Mouse (Mus musculus): ENCODE data around the gene Nat8. TPM values are rescaled to one million over a fixed set of nuclear protein-coding genes. Genes with fewer than 3 reads are reported as not detected.

Gene Nat8
- polyA plus RNA-seq, 2 experiments: 0.10 TPM; not detected in 1

GRCm38 (mm10) chr6:85829462-85829861, 2.4 kb downstream of the Nat8 start:
- Histone ChIP-seq H3K4me1 (ENCODE audit: control insufficient read depth, insufficient read depth, low read length) (no peaks in the 10 kb centered on the region), H3K27me3 (ENCODE audit: control insufficient read depth, insufficient read depth, low read length) (no peaks in the 10 kb centered on the region), H3K4me3 (replicated peaks; ENCODE audit: low read length) (no peak overlapping the region), H3K9ac (ENCODE audit: low read depth, low read length, severe bottlenecking) (no peak overlapping the region), H3K4me2 (replicated peaks; ENCODE audit: low read depth, low read length, severe bottlenecking) (no peak overlapping the region), H3K36me3 (ENCODE audit: control insufficient read depth, insufficient read depth, low read length) (no peaks in the 10 kb centered on the region), H3K27ac (replicated peaks; ENCODE audit: low read depth, low read length) (no peak overlapping the region), H3K9me3 (ENCODE audit: control insufficient read depth, low read length) (no peaks in the 10 kb centered on the region)
- no peak for TF ChIP-seq POLR2A (IDR thresholded peaks at IDR 0.05; ENCODE audit: borderline replicate concordance, extremely low read depth, insufficient read depth, insufficient read length)
- 32% methylated on average over 1 of the region's 1 CpGs for WGBS
- ATAC-seq (ENCODE audit: low FRiP score, low read depth): no peak
- DNase-seq (ENCODE audit: low spot score): no peak

- H3K4me2 ChIP-seq (replicated peaks; ENCODE audit: low read depth, low read length, severe bottlenecking): no peak overlapping the region
- no peaks in the 10 kb centered on the region for H3K9me3 ChIP-seq (ENCODE audit: control insufficient read depth, low read length)
- H3K9ac ChIP-seq (ENCODE audit: low read depth, low read length, severe bottlenecking): no peak overlapping the region
- DNase-seq (ENCODE audit: low spot score): no peak
- no peak for ATAC-seq (ENCODE audit: low FRiP score, low read depth)
- H3K27me3 ChIP-seq (ENCODE audit: control insufficient read depth, insufficient read depth, low read length): no peaks in the 10 kb centered on the region
- no peaks in the 10 kb centered on the region for H3K4me1 ChIP-seq (ENCODE audit: control insufficient read depth, insufficient read depth, low read length)
- H3K4me3 ChIP-seq (replicated peaks; ENCODE audit: low read length): no peak overlapping the region
- no peaks in the 10 kb centered on the region for H3K36me3 ChIP-seq (ENCODE audit: control insufficient read depth, insufficient read depth, low read length)
- H3K27ac ChIP-seq (replicated peaks; ENCODE audit: low read depth, low read length): no peak overlapping the region
- 77% methylated on average over 2 of the region's 2 CpGs for WGBS
- TF ChIP-seq POLR2A (IDR thresholded peaks at IDR 0.05; ENCODE audit: borderline replicate concordance, extremely low read depth, insufficient read depth, insufficient read length): no peak
These were observed 6.0 kb downstream of the Nat8 start for GRCm38 (mm10) chr6:85825886-85826285.

- Histone ChIP-seq H3K4me3 (replicated peaks; ENCODE audit: low read length) (no peak overlapping the region), H3K4me1 (ENCODE audit: control insufficient read depth, insufficient read depth, low read length) (no peaks in the 10 kb centered on the region), H3K27ac (replicated peaks; ENCODE audit: low read depth, low read length) (no peak overlapping the region), H3K4me2 (replicated peaks; ENCODE audit: low read depth, low read length, severe bottlenecking) (no peak overlapping the region), H3K36me3 (ENCODE audit: control insufficient read depth, insufficient read depth, low read length) (no peaks in the 10 kb centered on the region), H3K9me3 (ENCODE audit: control insufficient read depth, low read length) (no peaks in the 10 kb centered on the region), H3K27me3 (ENCODE audit: control insufficient read depth, insufficient read depth, low read length) (no peaks in the 10 kb centered on the region), H3K9ac (ENCODE audit: low read depth, low read length, severe bottlenecking) (no peak overlapping the region)
- DNase-seq (ENCODE audit: low spot score) (no peak), ATAC-seq (ENCODE audit: low FRiP score, low read depth) (no peak)
- 95% methylated on average over 1 of the region's 1 CpGs for WGBS
- no peak for TF ChIP-seq POLR2A (IDR thresholded peaks at IDR 0.05; ENCODE audit: borderline replicate concordance, extremely low read depth, insufficient read depth, insufficient read length)
These were observed 8.3 kb downstream of the Nat8 start for GRCm38 (mm10) chr6:85823382-85824090.

GRCm38 (mm10) chr6:85822286-85822685, 9.6 kb downstream of the Nat8 start:
- H3K9ac ChIP-seq (ENCODE audit: low read depth, low read length, severe bottlenecking): no peak overlapping the region
- 87% methylated on average over 4 of the region's 4 CpGs for WGBS
- DNase-seq (ENCODE audit: low spot score): no peak
- no peaks in the 10 kb centered on the region for H3K9me3 ChIP-seq (ENCODE audit: control insufficient read depth, low read length)
- H3K4me3 ChIP-seq (replicated peaks; ENCODE audit: low read length): no peak overlapping the region
- no peaks in the 10 kb centered on the region for H3K4me1 ChIP-seq (ENCODE audit: control insufficient read depth, insufficient read depth, low read length)
- no peak overlapping the region for H3K27ac ChIP-seq (replicated peaks; ENCODE audit: low read depth, low read length)
- no peak for ATAC-seq (ENCODE audit: low FRiP score, low read depth)
- no peak for TF ChIP-seq POLR2A (IDR thresholded peaks at IDR 0.05; ENCODE audit: borderline replicate concordance, extremely low read depth, insufficient read depth, insufficient read length)
- H3K36me3 ChIP-seq (ENCODE audit: control insufficient read depth, insufficient read depth, low read length): no peaks in the 10 kb centered on the region
- no peaks in the 10 kb centered on the region for H3K27me3 ChIP-seq (ENCODE audit: control insufficient read depth, insufficient read depth, low read length)
- H3K4me2 ChIP-seq (replicated peaks; ENCODE audit: low read depth, low read length, severe bottlenecking): no peak overlapping the region

- 87% methylated on average over 5 of the region's 5 CpGs for WGBS
These were observed 11.0 kb downstream of the Nat8 start, which contains the start of the genes Nat8f6 and Nat8f5 for GRCm38 (mm10) chr6:85820837-85821236. Gene Nat8f6 (minus strand): TSS chr6:85820954. Gene Nat8f5 (minus strand): TSS chr6:85820972.

More at GRCm38 (mm10) chr6:85820837-85821236, 11.0 kb downstream of the Nat8 start, which contains the start of the genes Nat8f6 and Nat8f5:
- DNase-seq (ENCODE audit: low spot score) (no peak), ATAC-seq (ENCODE audit: low FRiP score, low read depth) (no peak)
- Histone ChIP-seq H3K9me3 (ENCODE audit: control insufficient read depth, low read length) (no peaks in the 10 kb centered on the region), H3K4me3 (replicated peaks; ENCODE audit: low read length) (no peak within 1 kb of the TSS), H3K27ac (replicated peaks; ENCODE audit: low read depth, low read length) (no peak within 1 kb of the TSS), H3K9ac (ENCODE audit: low read depth, low read length, severe bottlenecking) (no peak within 1 kb of the TSS), H3K4me1 (ENCODE audit: control insufficient read depth, insufficient read depth, low read length) (no peaks in the 10 kb centered on the region), H3K36me3 (ENCODE audit: control insufficient read depth, insufficient read depth, low read length) (no peaks in the 10 kb centered on the region), H3K4me2 (replicated peaks; ENCODE audit: low read depth, low read length, severe bottlenecking) (no peak within 1 kb of the TSS), H3K27me3 (ENCODE audit: control insufficient read depth, insufficient read depth, low read length) (no peaks in the 10 kb centered on the region)
- TF ChIP-seq POLR2A (IDR thresholded peaks at IDR 0.05; ENCODE audit: borderline replicate concordance, extremely low read depth, insufficient read depth, insufficient read length): no peak
